Mouse (Mus musculus) heart, embryonic 10.5 days (tissue): ENCODE measurements at regions not wholly inside any gene's neighbourhood (a gene's known extent, or its start where the extent isn't known, plus 50 kb on each side); places are given as distances from the start of the nearest gene placed in this dataset.
A peak's percentile ranks its signal among the peaks of the same experiment; 100 is the strongest.

ENCODE experiments used
- DNase-seq: peaks from one replicate; pipeline ENCODE4 v3.0.0-alpha.2; 2017; ENCODE audit warnings: low spot score
- H3K27ac ChIP-seq: fragments of 300-500 bp; sonication (generic); 2 replicates; pipeline ENCODE4 v1.5.1; 2016; ENCODE audit warnings: mild to moderate bottlenecking
- H3K27me3 ChIP-seq: fragments of 300-500 bp; sonication (generic); 2 replicates; pipeline ENCODE4 v1.6.1; 2016; ENCODE audit warnings: mild to moderate bottlenecking; ENCODE audit not compliant: poor library complexity, insufficient read depth, severe bottlenecking
- H3K36me3 ChIP-seq: fragments of 300-500 bp; sonication (generic); 2 replicates; pipeline ENCODE4 v1.6.1; 2016; ENCODE audit warnings: mild to moderate bottlenecking, moderate library complexity
- H3K4me1 ChIP-seq: fragments of 300-500 bp; sonication (generic); 2 replicates; pipeline ENCODE4 v1.6.1; 2016; ENCODE audit warnings: mild to moderate bottlenecking
- H3K4me3 ChIP-seq: fragments of 300-500 bp; sonication (generic); 2 replicates; pipeline ENCODE4 v1.5.1; 2016; ENCODE audit warnings: mild to moderate bottlenecking, moderate library complexity
- H3K9me3 ChIP-seq: fragments of 300-500 bp; sonication (generic); 2 replicates; pipeline ENCODE4 v1.6.1; 2016; ENCODE audit warnings: mild to moderate bottlenecking, moderate library complexity
- WGBS: fragments of 180-500 bp; shearing (Covaris S2); methylation state at CpG from one replicate; pipeline ENCODE4 v1.1.7; 2016; 5-methylcytosine and 5-hydroxymethylcytosine counted together

GRCm38 (mm10) chr13:71617198-71617597 is 346.3 kb downstream of the Irx1 start:
- Histone ChIP-seq H3K27me3 (no peaks in the 10 kb centered on the region), H3K4me3 (no peak overlapping the region), H3K36me3 (no peaks in the 10 kb centered on the region), H3K27ac (no peak overlapping the region), H3K9me3 (no peaks in the 10 kb centered on the region), H3K4me1 (peaks cover 25% of the 10 kb centered on the region)
- WGBS = 18% methylated on average over 2 of the region's 2 CpGs
- DNase-seq = no peak

- Histone ChIP-seq H3K27ac (no peak overlapping the region), H3K36me3 (no peaks in the 10 kb centered on the region), H3K4me3 (no peak overlapping the region), H3K4me1 (peaks cover 18% of the 10 kb centered on the region), H3K9me3 (no peaks in the 10 kb centered on the region), H3K27me3 (0 out of 2 replicates have a peak, but pooled peaks cover 3% of the 10 kb centered on the region)
- WGBS = 60% methylated on average over 7 of the region's 7 CpGs
- DNase-seq = peak; percentile 77
Observed at GRCm38 (mm10) chr13:71612393-71613179, 350.9 kb downstream of the Irx1 start.

- Histone ChIP-seq H3K27me3 (no peaks in the 10 kb centered on the region), H3K36me3 (no peaks in the 10 kb centered on the region), H3K9me3 (no peaks in the 10 kb centered on the region), H3K4me1 (no peaks in the 10 kb centered on the region), H3K27ac (no peak overlapping the region), H3K4me3 (no peak overlapping the region)
- DNase-seq = no peak
- WGBS = 61% methylated on average over 4 of the region's 4 CpGs
Observed at GRCm38 (mm10) chr13:71582486-71582885, 381.0 kb downstream of the Irx1 start.

GRCm38 (mm10) chr13:71565895-71566294 is 397.6 kb downstream of the Irx1 start:
- H3K4me1 ChIP-seq = no peaks in the 10 kb centered on the region
- H3K9me3 ChIP-seq = no peaks in the 10 kb centered on the region
- no peak overlapping the region for H3K4me3 ChIP-seq
- H3K27ac ChIP-seq = no peak overlapping the region
- no peaks in the 10 kb centered on the region for H3K27me3 ChIP-seq
- H3K36me3 ChIP-seq = no peaks in the 10 kb centered on the region
- no peak for DNase-seq
- 64% methylated on average over 6 of the region's 6 CpGs for WGBS

DNA sequence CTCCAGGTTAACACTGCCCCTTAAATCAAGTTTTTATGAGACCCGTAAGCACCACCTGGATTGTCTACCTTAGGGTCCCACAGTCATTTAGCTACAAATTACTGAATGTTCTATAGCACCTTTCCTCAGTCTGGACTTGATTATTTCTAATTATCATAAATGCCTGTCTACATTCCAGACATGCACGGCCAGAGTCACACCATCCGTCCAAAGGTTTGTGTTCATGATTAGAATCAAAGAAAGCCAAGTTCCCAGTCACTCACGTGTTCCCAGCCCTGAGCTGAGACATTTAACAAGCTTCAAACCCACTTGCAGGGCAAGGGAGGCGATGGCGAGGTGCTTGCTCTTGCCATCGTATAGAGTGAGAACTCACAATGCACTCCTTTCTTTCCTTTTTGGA is 398.1 kb downstream of the Irx1 start:
- Histone ChIP-seq H3K9me3 (no peaks in the 10 kb centered on the region), H3K27me3 (no peaks in the 10 kb centered on the region), H3K36me3 (no peaks in the 10 kb centered on the region), H3K4me1 (no peaks in the 10 kb centered on the region), H3K27ac (no peak overlapping the region), H3K4me3 (no peak overlapping the region)
- 78% methylated on average over 7 of the region's 7 CpGs for WGBS
- DNase-seq = no peak

DNA sequence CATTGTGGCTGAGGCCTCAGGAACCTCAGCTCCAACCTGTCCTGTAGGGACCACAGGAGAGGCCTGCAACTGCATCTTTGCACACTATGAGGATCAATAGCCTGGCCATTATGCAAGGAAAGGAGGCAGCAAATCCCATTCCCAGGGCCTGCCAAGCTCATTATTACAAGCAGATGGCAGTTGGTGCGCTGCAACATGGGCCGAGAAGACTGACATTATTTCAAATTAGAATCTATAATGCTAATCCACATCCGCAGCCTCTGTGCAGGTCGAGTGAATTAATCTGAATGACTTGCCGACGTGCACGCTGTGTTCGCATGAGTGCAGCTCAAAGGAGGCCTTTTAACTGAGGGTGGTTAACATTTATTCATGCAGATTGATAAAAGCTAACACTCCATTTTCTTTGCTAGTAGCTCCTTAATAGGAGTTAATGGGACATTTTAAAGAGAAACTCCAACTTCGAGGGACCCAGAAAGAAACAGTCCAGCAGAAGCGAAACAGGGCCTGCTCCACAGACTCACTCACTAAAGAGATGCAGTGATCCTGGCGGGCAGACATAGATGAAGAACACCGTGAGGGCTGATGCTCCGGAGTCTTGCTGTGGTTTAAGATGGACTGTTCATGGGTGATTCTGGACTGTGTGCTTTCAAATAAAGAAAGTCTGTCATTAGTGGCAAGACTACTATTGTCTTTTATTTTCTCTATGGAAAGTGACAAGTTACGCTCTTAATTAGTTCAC is 404.9 kb downstream of the Irx1 start:
- DNase-seq = no peak
- H3K9me3 ChIP-seq = no peaks in the 10 kb centered on the region
- H3K4me1 ChIP-seq = no peaks in the 10 kb centered on the region
- 86% methylated on average over 14 of the region's 14 CpGs for WGBS
- H3K4me3 ChIP-seq = no peak overlapping the region
- no peaks in the 10 kb centered on the region for H3K27me3 ChIP-seq
- H3K36me3 ChIP-seq = no peaks in the 10 kb centered on the region
- no peak overlapping the region for H3K27ac ChIP-seq

GRCm38 (mm10) chr13:71555471-71555870 is 408.1 kb downstream of the Irx1 start:
- no peaks in the 10 kb centered on the region for H3K36me3 ChIP-seq
- 71% methylated on average over 6 of the region's 6 CpGs for WGBS
- no peaks in the 10 kb centered on the region for H3K4me1 ChIP-seq
- H3K9me3 ChIP-seq = no peaks in the 10 kb centered on the region
- H3K4me3 ChIP-seq = no peak overlapping the region
- H3K27ac ChIP-seq = no peak overlapping the region
- 0 out of 2 replicates have a peak, but pooled peaks cover 5% of the 10 kb centered on the region for H3K27me3 ChIP-seq
- no peak for DNase-seq

- Histone ChIP-seq H3K4me1 (no peaks in the 10 kb centered on the region), H3K9me3 (no peaks in the 10 kb centered on the region), H3K27me3 (0 out of 2 replicates have a peak, but pooled peaks cover 5% of the 10 kb centered on the region), H3K4me3 (no peak overlapping the region), H3K27ac (no peak overlapping the region), H3K36me3 (no peaks in the 10 kb centered on the region)
- WGBS = 42% methylated on average over 1 of the region's 1 CpGs
- no peak for DNase-seq
Observed at GRCm38 (mm10) chr13:71550109-71550508, 413.4 kb downstream of the Irx1 start.

DNA sequence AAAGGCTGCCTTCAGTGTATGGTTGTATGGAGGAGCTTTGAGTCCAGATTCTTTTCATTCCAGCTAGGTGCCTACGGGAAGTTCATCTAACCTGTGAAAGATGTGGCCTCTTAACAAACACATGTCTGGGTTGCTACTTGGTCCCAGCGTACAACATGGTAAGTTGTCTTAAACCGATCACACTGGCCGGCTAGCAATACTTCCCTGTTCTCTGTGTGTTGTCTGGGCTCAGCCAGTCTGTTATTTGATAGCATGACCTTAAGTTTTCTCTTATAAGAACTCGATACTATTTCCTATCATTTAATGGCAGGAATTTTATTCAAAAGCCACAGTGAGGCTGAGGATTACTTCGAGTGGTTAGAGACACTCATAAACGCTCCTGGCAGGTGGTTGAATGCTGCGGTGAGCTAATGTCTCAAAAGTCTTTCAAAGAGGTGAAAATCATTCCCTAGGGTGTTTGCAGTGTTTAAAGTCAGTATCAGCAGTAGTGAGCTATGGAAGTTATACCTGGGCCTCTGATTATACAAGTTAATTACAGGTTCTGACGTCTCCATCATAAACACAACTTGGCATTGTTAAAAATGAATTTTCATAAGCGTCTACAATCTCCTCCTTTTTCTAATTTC is 414.2 kb downstream of the Irx1 start:
- Histone ChIP-seq H3K36me3 (no peaks in the 10 kb centered on the region), H3K4me1 (no peaks in the 10 kb centered on the region), H3K4me3 (no peak overlapping the region), H3K9me3 (no peaks in the 10 kb centered on the region), H3K27ac (no peak overlapping the region), H3K27me3 (0 out of 2 replicates have a peak, but pooled peaks cover 5% of the 10 kb centered on the region)
- no peak for DNase-seq
- 82% methylated on average over 10 of the region's 10 CpGs for WGBS

- WGBS = 65% methylated on average over 4 of the region's 4 CpGs
- H3K27me3 ChIP-seq = no peaks in the 10 kb centered on the region
Observed at GRCm38 (mm10) chr13:71538226-71538625, 425.3 kb downstream of the Irx1 start.

GRCm38 (mm10) chr13:71532796-71533351 is 430.6 kb downstream of the Irx1 start:
- H3K36me3 ChIP-seq = no peaks in the 10 kb centered on the region
- peaks cover 18% of the 10 kb centered on the region for H3K27me3 ChIP-seq
- WGBS = 63% methylated on average over 7 of the region's 7 CpGs
- no peaks in the 10 kb centered on the region for H3K9me3 ChIP-seq
- no peak overlapping the region for H3K4me3 ChIP-seq
- peaks cover 3% of the 10 kb centered on the region; the same call in 1 of the 2 replicates for H3K4me1 ChIP-seq
- no peak for DNase-seq
- no peak overlapping the region for H3K27ac ChIP-seq

More at GRCm38 (mm10) chr13:71538226-71538625, 425.3 kb downstream of the Irx1 start:
- Histone ChIP-seq H3K9me3 (no peaks in the 10 kb centered on the region), H3K27ac (no peak overlapping the region), H3K4me1 (no peaks in the 10 kb centered on the region), H3K4me3 (no peak overlapping the region), H3K36me3 (no peaks in the 10 kb centered on the region)
- DNase-seq = no peak

- H3K27me3 ChIP-seq = peaks cover 22% of the 10 kb centered on the region
- no peaks in the 10 kb centered on the region for H3K9me3 ChIP-seq
- H3K4me1 ChIP-seq = peaks cover 3% of the 10 kb centered on the region; the same call in 1 of the 2 replicates
- H3K4me3 ChIP-seq = no peak overlapping the region
- no peaks in the 10 kb centered on the region for H3K36me3 ChIP-seq
- 57% methylated on average over 14 of the region's 14 CpGs for WGBS
- DNase-seq = no peak
- no peak overlapping the region for H3K27ac ChIP-seq
Observed at GRCm38 (mm10) chr13:71529397-71530122, 434.0 kb downstream of the Irx1 start.
